Mouse (Mus musculus) midbrain, embryonic 13.5 days (tissue): ENCODE data around the gene Cyp4x1. TPM values are rescaled to one million over a fixed set of nuclear protein-coding genes. Genes with fewer than 3 reads are reported as not detected.
"Not testable (repeated sequence)": the region's sequence is repeated elsewhere in the genome, so short reads cannot be mapped to it uniquely, and the experiment has no call there.

Experiments used
- ATAC-seq: fragments of 200-750 bp; cut with Nextera tagmentation; 2 replicates; pipeline ENCODE4 v1.8.0; 2017; ENCODE audit warnings: mild to moderate bottlenecking, moderate TSS enrichment, moderate library complexity
- H3K27ac ChIP-seq: fragments of 300-500 bp; sonication (generic); 2 replicates; pipeline ENCODE4 v1.5.1; 2015; ENCODE audit warnings: inconsistent platforms, mild to moderate bottlenecking, moderate library complexity
- H3K27me3 ChIP-seq: fragments of 300-500 bp; sonication (generic); 2 replicates; pipeline ENCODE4 v1.6.1; 2015; ENCODE audit warnings: mild to moderate bottlenecking, inconsistent platforms
- H3K36me3 ChIP-seq: fragments of 300-500 bp; sonication (generic); 2 replicates; pipeline ENCODE4 v1.6.1; 2015; ENCODE audit warnings: mild to moderate bottlenecking, inconsistent platforms
- H3K4me1 ChIP-seq: fragments of 300-500 bp; sonication (generic); replicated peaks from 2 replicates; pipeline ENCODE4 v1.6.1; 2015; ENCODE audit warnings: inconsistent platforms
- H3K4me2 ChIP-seq: fragments of 300-500 bp; sonication (generic); replicated peaks from 2 replicates; pipeline ENCODE4 v1.6.1; 2015; ENCODE audit warnings: moderate library complexity, mild to moderate bottlenecking, inconsistent platforms
- H3K4me3 ChIP-seq: fragments of 300-500 bp; sonication (generic); replicated peaks from 2 replicates; pipeline ENCODE4 v1.5.1; 2015; ENCODE audit warnings: mild to moderate bottlenecking, inconsistent platforms
- H3K9ac ChIP-seq: fragments of 300-500 bp; sonication (generic); replicated peaks from 2 replicates; pipeline ENCODE4 v1.6.1; 2015; ENCODE audit warnings: mild to moderate bottlenecking, inconsistent platforms
- H3K9me3 ChIP-seq: fragments of 300-500 bp; sonication (generic); 2 replicates; pipeline ENCODE4 v1.6.1; 2016; ENCODE audit warnings: mild to moderate bottlenecking, inconsistent platforms
- WGBS: fragments of 180-500 bp; shearing (Covaris S2); methylation state at CpG from one replicate; pipeline ENCODE4 v1.1.7; 2015; 5-methylcytosine and 5-hydroxymethylcytosine counted together
- polyA plus RNA-seq: library from polyadenylated mRNA; unstranded; fragments of >200 nt; fragmentation: Nextera tagmentation; extraction: Ambion mirVana; gene quantifications from 2 replicates; pipeline ENCODE4 v1.2.1, GENCODE M21; 2015

The Cyp4x1 gene
- 3.6 and 4.4 TPM in 2 replicates for polyA plus RNA-seq

DNA sequence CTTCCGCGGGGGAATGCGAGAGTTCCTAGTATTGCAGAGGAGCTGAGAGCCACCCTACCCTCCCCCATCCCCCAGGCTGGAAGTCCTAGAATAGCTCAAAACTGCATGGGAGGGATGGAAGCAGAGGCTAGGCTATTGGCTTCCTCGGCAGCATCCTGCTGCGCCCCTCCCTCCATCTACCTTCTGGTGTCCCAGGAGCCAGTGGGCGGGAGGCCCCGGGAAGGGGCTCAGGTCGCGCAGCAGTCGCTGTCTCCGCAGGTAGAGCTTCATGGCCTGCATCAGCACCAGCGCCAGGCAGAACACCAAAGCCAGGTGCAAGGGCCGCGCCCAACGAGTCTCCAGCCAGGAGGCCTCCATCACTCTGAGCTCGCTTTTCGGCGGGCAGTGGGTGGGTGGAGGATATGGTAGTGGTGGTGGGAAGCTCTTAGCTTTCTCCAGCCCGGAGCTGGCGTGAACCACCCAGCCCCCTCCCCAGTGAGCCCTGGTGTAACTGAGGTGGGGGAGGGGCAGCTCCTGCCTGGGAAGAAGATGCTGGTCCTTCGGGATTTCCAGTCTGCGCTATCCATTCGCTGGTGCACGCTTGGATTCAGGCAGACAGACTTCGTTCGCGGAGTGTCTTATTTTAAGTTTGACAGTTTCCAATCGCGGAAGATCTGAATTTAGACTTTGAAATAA is at the start of gene Cyp4x1:
Cyp4x1 (minus strand) TSS at position 661 of the 675 bp plus-strand sequence.
- Histone ChIP-seq H3K4me2 (peak within 1 kb of the TSS; percentile 76), H3K9ac (peak within 1 kb of the TSS; percentile 69), H3K27me3 (peaks cover 7% of the 10 kb centered on the region; the same call in 1 of the 2 replicates), H3K36me3 (no peaks in the 10 kb centered on the region), H3K9me3 (no peaks in the 10 kb centered on the region), H3K27ac (peak within 1 kb of the TSS; percentile 46; the same call in 1 of the 2 replicates), H3K4me3 (peak within 1 kb of the TSS; percentile 53), H3K4me1 (peaks cover 15% of the 10 kb centered on the region; the same call in 1 of the 2 replicates)
- WGBS: under 1% methylated on average over 29 of the region's 29 CpGs
- peak; percentile 91 for ATAC-seq

- H3K36me3 ChIP-seq, H3K27me3 ChIP-seq, H3K4me2 ChIP-seq, H3K9me3 ChIP-seq, H3K4me3 ChIP-seq, ATAC-seq, H3K9ac ChIP-seq, H3K4me1 ChIP-seq, H3K27ac ChIP-seq: not testable (repeated sequence)
These were observed 42.1 kb upstream of the Cyp4x1 start for GRCm38 (mm10) chr4:115176201-115176600.

- no peaks in the 10 kb centered on the region for H3K36me3 ChIP-seq
- no peak for ATAC-seq
These were observed 40.7 kb upstream of the Cyp4x1 start for GRCm38 (mm10) chr4:115174694-115175353.

GRCm38 (mm10) chr4:115158963-115159362 is 24.9 kb upstream of the Cyp4x1 start:
- H3K4me2 ChIP-seq, H3K27me3 ChIP-seq, H3K4me1 ChIP-seq, ATAC-seq, H3K27ac ChIP-seq, H3K9me3 ChIP-seq, H3K9ac ChIP-seq, H3K36me3 ChIP-seq, H3K4me3 ChIP-seq: not testable (repeated sequence)
- WGBS: 88% methylated on average over 3 of the region's 3 CpGs

More at GRCm38 (mm10) chr4:115174694-115175353, 40.7 kb upstream of the Cyp4x1 start:
- Histone ChIP-seq H3K4me3 (no peak overlapping the region), H3K9ac (no peak overlapping the region), H3K9me3 (no peaks in the 10 kb centered on the region), H3K27ac (no peak overlapping the region), H3K27me3 (no peaks in the 10 kb centered on the region), H3K4me2 (no peak overlapping the region), H3K4me1 (no peaks in the 10 kb centered on the region)
- WGBS: 77% methylated on average over 1 of the region's 1 CpGs

- ATAC-seq: no peak
- H3K27ac ChIP-seq: no peak overlapping the region
These were observed 20.6 kb upstream of the Cyp4x1 start for GRCm38 (mm10) chr4:115154723-115155122.

DNA sequence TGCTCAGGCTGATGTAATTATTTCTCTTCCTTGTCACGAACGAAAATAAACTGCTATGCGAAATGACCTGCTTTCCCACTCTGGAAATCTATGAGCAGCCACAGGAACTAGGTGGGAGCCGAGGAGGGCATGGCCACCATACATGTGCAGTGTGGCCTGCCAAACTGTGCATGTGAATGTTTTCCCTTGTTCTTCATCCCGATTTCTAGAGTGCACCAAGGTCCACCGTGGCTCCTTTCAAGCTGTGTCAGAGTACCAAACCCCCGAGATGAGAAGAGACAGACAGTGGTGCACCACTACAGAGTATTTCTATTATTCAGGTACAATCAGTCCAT is 182 bp upstream of the Cyp4x1 start:
- H3K36me3 ChIP-seq: no peaks in the 10 kb centered on the region
- peak overlapping the region; percentile 76 for H3K4me2 ChIP-seq
- H3K9me3 ChIP-seq: no peaks in the 10 kb centered on the region
- H3K9ac ChIP-seq: peak overlapping the region; percentile 69
- 11% methylated on average over 7 of the region's 7 CpGs for WGBS
- peak overlapping the region; percentile 53 for H3K4me3 ChIP-seq
- H3K27me3 ChIP-seq: peaks cover 7% of the 10 kb centered on the region; the same call in 1 of the 2 replicates
- peak; percentile 67; the same call in 1 of the 2 replicates for ATAC-seq
- peaks cover 15% of the 10 kb centered on the region; the same call in 1 of the 2 replicates for H3K4me1 ChIP-seq
- H3K27ac ChIP-seq: no peak overlapping the region

More at GRCm38 (mm10) chr4:115154723-115155122, 20.6 kb upstream of the Cyp4x1 start:
- H3K9ac ChIP-seq: no peak overlapping the region
- 93% methylated on average over 2 of the region's 2 CpGs for WGBS
- no peak overlapping the region for H3K4me3 ChIP-seq
- H3K4me1 ChIP-seq: no peaks in the 10 kb centered on the region
- H3K4me2 ChIP-seq: no peak overlapping the region
- no peaks in the 10 kb centered on the region for H3K27me3 ChIP-seq
- H3K9me3 ChIP-seq: no peaks in the 10 kb centered on the region
- no peaks in the 10 kb centered on the region for H3K36me3 ChIP-seq

DNA sequence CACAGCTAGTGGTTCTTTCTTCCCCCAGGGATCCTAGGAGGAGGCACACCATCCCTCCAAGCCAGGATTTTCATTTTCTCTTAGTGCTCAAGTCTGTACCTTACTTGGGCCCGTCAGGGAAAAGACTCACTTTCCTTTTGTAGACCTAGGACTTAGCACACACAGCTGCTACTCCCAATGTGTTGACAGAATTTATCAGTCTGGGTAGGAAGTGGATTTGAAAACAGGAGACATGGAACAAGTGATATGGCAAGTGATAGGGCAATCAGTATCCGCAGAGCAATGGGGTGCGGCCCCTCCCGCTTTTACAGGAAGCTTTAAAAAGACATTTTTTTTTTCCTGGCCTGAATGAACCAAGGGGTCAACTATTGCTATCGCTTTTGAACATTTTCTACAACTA is 996 bp downstream of the Cyp4x1 start:
- no peaks in the 10 kb centered on the region for H3K36me3 ChIP-seq
- H3K4me1 ChIP-seq: peaks cover 15% of the 10 kb centered on the region; the same call in 1 of the 2 replicates
- H3K9me3 ChIP-seq: no peaks in the 10 kb centered on the region
- WGBS: 11% methylated on average over 5 of the region's 5 CpGs
- H3K27me3 ChIP-seq: peaks cover 7% of the 10 kb centered on the region; the same call in 1 of the 2 replicates
- no peak for ATAC-seq
- H3K9ac ChIP-seq: no peak overlapping the region
- no peak overlapping the region for H3K27ac ChIP-seq
- peak overlapping the region; percentile 53 for H3K4me3 ChIP-seq
- peak overlapping the region; percentile 76 for H3K4me2 ChIP-seq

DNA sequence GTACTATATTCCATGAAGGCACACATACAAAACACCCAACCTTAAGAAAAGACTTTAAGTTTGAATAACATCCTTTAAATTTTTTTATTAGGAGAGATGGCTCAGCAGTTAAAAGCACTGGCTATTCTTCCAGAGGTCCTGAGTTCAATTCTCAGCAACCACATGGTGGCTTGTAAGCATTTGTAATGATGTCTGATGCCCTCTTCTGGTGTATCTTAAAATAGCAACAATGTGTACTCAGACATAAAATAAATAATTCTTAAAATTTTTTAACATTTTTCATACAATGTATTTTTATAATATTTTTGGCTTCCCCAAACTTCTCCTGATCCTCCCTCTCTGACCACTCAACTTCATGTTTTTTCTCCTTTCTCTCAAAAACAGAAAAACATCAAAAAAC is 9.4 kb downstream of the Cyp4x1 start:
- Histone ChIP-seq H3K27ac (no peak overlapping the region), H3K36me3 (no peaks in the 10 kb centered on the region), H3K27me3 (no peaks in the 10 kb centered on the region), H3K9me3 (no peaks in the 10 kb centered on the region), H3K4me3 (no peak overlapping the region), H3K4me2 (no peak overlapping the region), H3K9ac (no peak overlapping the region), H3K4me1 (no peaks in the 10 kb centered on the region)
- ATAC-seq: no peak

- H3K9ac ChIP-seq: no peak overlapping the region
- H3K9me3 ChIP-seq: no peaks in the 10 kb centered on the region
- 57% methylated on average over 2 of the region's 2 CpGs for WGBS
- no peak overlapping the region for H3K4me3 ChIP-seq
- H3K4me2 ChIP-seq: no peak overlapping the region
- no peaks in the 10 kb centered on the region for H3K27me3 ChIP-seq
- H3K36me3 ChIP-seq: no peaks in the 10 kb centered on the region
- no peak overlapping the region for H3K27ac ChIP-seq
- no peak for ATAC-seq
- H3K4me1 ChIP-seq: no peaks in the 10 kb centered on the region
These were observed 10.6 kb downstream of the Cyp4x1 start for GRCm38 (mm10) chr4:115123507-115123906.

- Histone ChIP-seq H3K27me3 (no peaks in the 10 kb centered on the region), H3K9ac (no peak overlapping the region), H3K4me1 (no peaks in the 10 kb centered on the region), H3K27ac (no peak overlapping the region), H3K4me3 (no peak overlapping the region), H3K4me2 (no peak overlapping the region), H3K36me3 (no peaks in the 10 kb centered on the region), H3K9me3 (no peaks in the 10 kb centered on the region)
- WGBS: 91% methylated on average over 5 of the region's 5 CpGs
- no peak for ATAC-seq
These were observed 12.5 kb downstream of the Cyp4x1 start for GRCm38 (mm10) chr4:115121608-115122007.

DNA sequence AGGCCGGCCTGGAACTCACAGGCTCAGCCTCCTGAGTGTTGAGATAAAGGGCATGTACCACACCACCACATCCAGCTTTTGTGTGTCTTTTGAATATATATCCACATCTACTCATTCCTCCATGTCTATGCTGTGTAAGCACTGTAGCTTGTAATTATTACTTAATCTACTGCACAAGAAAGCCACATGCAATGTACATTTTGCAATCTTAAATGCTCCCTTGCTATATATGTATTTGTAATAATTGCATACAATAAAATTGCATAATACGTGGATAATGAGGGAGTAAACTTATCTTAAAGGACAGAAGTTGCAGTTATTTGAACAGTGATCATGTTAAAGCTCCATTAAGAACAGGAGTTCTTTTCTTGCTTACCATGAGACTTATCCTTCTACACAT is 12.9 kb downstream of the Cyp4x1 start:
- 81% methylated on average over 2 of the region's 2 CpGs for WGBS
- H3K27me3 ChIP-seq: no peaks in the 10 kb centered on the region
- no peak overlapping the region for H3K4me2 ChIP-seq
- H3K9me3 ChIP-seq: no peaks in the 10 kb centered on the region
- no peak overlapping the region for H3K9ac ChIP-seq
- no peak overlapping the region for H3K4me3 ChIP-seq
- H3K36me3 ChIP-seq: no peaks in the 10 kb centered on the region
- no peak for ATAC-seq
- no peak overlapping the region for H3K27ac ChIP-seq
- H3K4me1 ChIP-seq: no peaks in the 10 kb centered on the region

DNA sequence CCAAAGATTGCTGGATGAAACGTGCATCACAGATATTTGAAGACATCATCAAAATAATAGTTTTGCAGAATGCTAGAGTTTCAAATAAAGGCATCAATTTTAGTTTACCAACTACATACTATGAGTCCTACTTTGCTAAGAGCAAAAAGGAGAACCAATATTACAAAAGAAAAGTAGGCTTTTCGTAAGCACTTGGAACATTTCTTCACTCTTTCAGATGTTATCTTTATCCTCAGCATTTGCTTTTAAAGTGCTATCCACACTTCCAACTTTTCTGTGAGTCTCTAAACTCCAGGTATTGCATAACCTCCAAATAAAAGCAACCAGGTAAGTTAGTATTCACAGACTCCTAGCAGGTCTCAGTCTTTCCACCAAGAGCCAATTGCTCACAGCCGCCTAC is 14.4 kb downstream of the Cyp4x1 start:
- no peak for ATAC-seq
- no peaks in the 10 kb centered on the region for H3K4me1 ChIP-seq
- no peak overlapping the region for H3K4me2 ChIP-seq
- no peaks in the 10 kb centered on the region for H3K9me3 ChIP-seq
- no peaks in the 10 kb centered on the region for H3K36me3 ChIP-seq
- no peak overlapping the region for H3K9ac ChIP-seq
- no peaks in the 10 kb centered on the region for H3K27me3 ChIP-seq
- H3K27ac ChIP-seq: no peak overlapping the region
- no peak overlapping the region for H3K4me3 ChIP-seq
- WGBS: 92% methylated on average over 3 of the region's 3 CpGs
